Mouse (Mus musculus) intestine, embryonic 15.5 days (tissue): ENCODE data around the gene Ccdc33. TPM values are rescaled to one million over a fixed set of nuclear protein-coding genes. Genes with fewer than 3 reads are reported as not detected.

Experiments used
- ATAC-seq: fragments of 200-750 bp; cut with Nextera tagmentation; 2 replicates; pipeline ENCODE4 v1.8.0; 2017; ENCODE audit warnings: moderate TSS enrichment, moderate library complexity
- H3K27ac ChIP-seq: fragments of 300-500 bp; sonication (generic); 2 replicates; pipeline ENCODE4 v1.5.1; 2015; ENCODE audit warnings: mild to moderate bottlenecking, inconsistent platforms
- H3K27me3 ChIP-seq: fragments of 300-500 bp; sonication (generic); replicated peaks from 2 replicates; pipeline ENCODE4 v1.6.1; 2015; ENCODE audit warnings: inconsistent platforms
- H3K36me3 ChIP-seq: fragments of 300-500 bp; sonication (generic); 2 replicates; pipeline ENCODE4 v1.6.1; 2015; ENCODE audit warnings: inconsistent platforms
- H3K4me1 ChIP-seq: fragments of 300-500 bp; sonication (generic); replicated peaks from 2 replicates; pipeline ENCODE4 v1.6.1; 2015; ENCODE audit warnings: inconsistent platforms
- H3K4me2 ChIP-seq: fragments of 300-500 bp; sonication (generic); replicated peaks from 2 replicates; pipeline ENCODE4 v1.6.1; 2015; ENCODE audit warnings: mild to moderate bottlenecking, inconsistent platforms
- H3K4me3 ChIP-seq: fragments of 300-500 bp; sonication (generic); replicated peaks from 2 replicates; pipeline ENCODE4 v1.5.1; 2015; ENCODE audit warnings: inconsistent platforms
- H3K9ac ChIP-seq: fragments of 300-500 bp; sonication (generic); 2 replicates; pipeline ENCODE4 v1.6.1; 2015; ENCODE audit warnings: inconsistent platforms
- H3K9me3 ChIP-seq: fragments of 300-500 bp; sonication (generic); 2 replicates; pipeline ENCODE4 v1.6.1; 2016; ENCODE audit warnings: inconsistent platforms
- WGBS: fragments of 180-500 bp; shearing (Covaris S2); methylation state at CpG from one replicate; pipeline ENCODE4 v1.1.7; 2015; 5-methylcytosine and 5-hydroxymethylcytosine counted together
- polyA plus RNA-seq: library from polyadenylated mRNA; unstranded; fragments of >200 nt; fragmentation: Nextera tagmentation; extraction: Ambion mirVana; gene quantifications from 2 replicates; pipeline ENCODE4 v1.2.1, GENCODE M21; 2015

Ccdc33 gene
- polyA plus RNA-seq, 1 experiment from 2014 or later = 0.09 TPM

DNA sequence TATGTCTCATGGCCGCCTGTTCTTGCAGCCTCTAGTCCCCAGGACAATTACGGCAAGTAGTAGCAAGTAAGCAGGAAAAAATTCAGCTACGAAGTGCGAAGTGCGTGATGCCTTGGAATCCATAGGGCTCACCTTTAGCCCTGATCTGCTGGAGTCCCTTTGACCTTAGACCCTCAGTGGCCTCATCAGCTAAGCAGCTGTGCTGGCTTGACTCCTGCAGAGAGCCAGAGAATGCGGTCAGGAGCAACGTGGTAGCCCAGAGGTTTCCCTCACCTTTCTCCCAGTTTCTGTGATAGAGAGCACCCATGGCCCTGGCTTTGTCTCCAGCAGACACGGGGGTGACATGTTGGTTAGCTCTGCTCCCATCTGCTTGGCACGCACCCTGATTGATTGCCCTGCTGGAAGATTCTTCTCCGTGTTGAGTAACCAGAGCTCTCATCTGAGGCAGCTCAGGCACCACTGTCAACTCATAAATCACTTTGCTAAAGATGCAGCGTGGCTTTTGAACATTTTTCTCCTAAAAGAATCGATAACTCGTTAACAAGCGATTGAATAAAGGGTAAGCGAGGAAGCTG is 12.9 kb downstream of the Ccdc33 start:
- no peak overlapping the region for H3K4me3 ChIP-seq
- H3K9ac ChIP-seq = no peak overlapping the region
- H3K9me3 ChIP-seq = no peaks in the 10 kb centered on the region
- no peak overlapping the region for H3K27ac ChIP-seq
- peaks cover 4% of the 10 kb centered on the region; the same call in 1 of the 2 replicates for H3K4me1 ChIP-seq
- H3K4me2 ChIP-seq = no peak overlapping the region
- 0 out of 2 replicates have a peak, but pooled peaks cover 2% of the 10 kb centered on the region for H3K27me3 ChIP-seq
- ATAC-seq = no peak
- WGBS = 41% methylated on average over 15 of the region's 15 CpGs
- no peaks in the 10 kb centered on the region for H3K36me3 ChIP-seq

DNA sequence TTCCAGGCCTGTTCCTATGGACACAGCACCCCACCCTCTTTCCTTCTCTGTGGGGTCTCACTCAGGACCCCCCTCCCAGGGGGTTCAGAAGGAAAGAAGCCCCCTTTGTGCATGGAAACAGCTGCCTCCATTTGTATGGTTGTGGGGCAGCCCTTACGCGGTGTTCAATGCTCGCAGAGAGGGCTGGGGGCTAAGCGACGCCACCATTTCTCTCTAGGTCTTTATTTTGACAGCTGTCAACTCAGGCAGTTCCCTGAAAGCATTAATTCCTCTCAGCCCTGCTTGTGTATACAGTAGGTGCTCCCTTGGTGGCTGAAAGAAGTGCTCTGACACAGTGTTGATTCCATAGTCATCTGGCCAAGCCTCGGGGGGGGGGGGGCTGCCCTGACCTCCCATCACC is 15.0 kb downstream of the Ccdc33 start:
- 0 out of 2 replicates have a peak, but pooled peaks cover 2% of the 10 kb centered on the region for H3K27me3 ChIP-seq
- no peaks in the 10 kb centered on the region for H3K36me3 ChIP-seq
- H3K9ac ChIP-seq = no peak overlapping the region
- no peak overlapping the region for H3K4me3 ChIP-seq
- 75% methylated on average over 6 of the region's 6 CpGs for WGBS
- ATAC-seq = no peak
- no peak overlapping the region for H3K27ac ChIP-seq
- peaks cover 4% of the 10 kb centered on the region; the same call in 1 of the 2 replicates for H3K4me1 ChIP-seq
- no peak overlapping the region for H3K4me2 ChIP-seq
- H3K9me3 ChIP-seq = no peaks in the 10 kb centered on the region

DNA sequence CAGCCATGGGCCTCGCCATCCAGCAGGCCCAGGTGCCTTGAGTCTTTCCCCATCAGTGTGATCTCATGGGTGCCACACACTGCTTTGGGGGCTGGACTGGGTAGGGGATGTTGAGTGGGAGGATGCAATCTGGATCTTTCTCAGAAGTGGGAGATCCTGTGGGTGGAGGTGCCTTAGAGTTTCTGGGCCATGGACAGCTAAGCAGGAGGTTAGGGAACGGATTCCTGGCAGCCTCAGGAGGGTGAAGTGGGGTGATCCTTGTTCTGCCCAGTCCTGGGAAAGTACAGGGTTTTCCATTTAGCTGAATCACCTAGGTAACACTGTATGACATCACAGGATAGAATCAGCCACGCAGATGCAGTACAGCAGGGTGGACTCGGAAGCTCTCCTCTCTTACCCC is 16.6 kb downstream of the Ccdc33 start:
- Histone ChIP-seq H3K36me3 (no peaks in the 10 kb centered on the region), H3K27me3 (0 out of 2 replicates have a peak, but pooled peaks cover 2% of the 10 kb centered on the region), H3K9ac (no peak overlapping the region), H3K27ac (no peak overlapping the region), H3K4me2 (no peak overlapping the region), H3K4me3 (no peak overlapping the region), H3K9me3 (no peaks in the 10 kb centered on the region), H3K4me1 (no peaks in the 10 kb centered on the region; the same call in 1 of the 2 replicates)
- WGBS = 77% methylated on average over 4 of the region's 4 CpGs
- no peak for ATAC-seq

- H3K27ac ChIP-seq = no peak overlapping the region
- H3K4me2 ChIP-seq = no peak overlapping the region
- 72% methylated on average over 5 of the region's 5 CpGs for WGBS
Measured at GRCm38 (mm10) chr9:58099836-58100565, 18.6 kb downstream of the Ccdc33 start.

GRCm38 (mm10) chr9:58096629-58097301 is 21.9 kb downstream of the Ccdc33 start:
- H3K4me1 ChIP-seq = peaks cover 6% of the 10 kb centered on the region; the same call in 1 of the 2 replicates
- H3K27me3 ChIP-seq = no peaks in the 10 kb centered on the region
- 68% methylated on average over 5 of the region's 5 CpGs for WGBS
- H3K27ac ChIP-seq = 0 out of 2 replicates have a peak overlapping the region, but pooled peaks have one; percentile 0
- no peaks in the 10 kb centered on the region for H3K9me3 ChIP-seq
- H3K4me2 ChIP-seq = no peak overlapping the region
- H3K9ac ChIP-seq = no peak overlapping the region
- ATAC-seq = no peak
- H3K4me3 ChIP-seq = no peak overlapping the region
- H3K36me3 ChIP-seq = no peaks in the 10 kb centered on the region

More at GRCm38 (mm10) chr9:58099836-58100565, 18.6 kb downstream of the Ccdc33 start:
- 0 out of 2 replicates have a peak, but pooled peaks cover 2% of the 10 kb centered on the region for H3K27me3 ChIP-seq
- H3K9ac ChIP-seq = no peak overlapping the region
- no peaks in the 10 kb centered on the region for H3K36me3 ChIP-seq
- no peak overlapping the region for H3K4me3 ChIP-seq
- no peaks in the 10 kb centered on the region for H3K9me3 ChIP-seq
- no peaks in the 10 kb centered on the region; the same call in 1 of the 2 replicates for H3K4me1 ChIP-seq
- ATAC-seq = no peak; the same call in 1 of the 2 replicates

- Histone ChIP-seq H3K9ac (no peak overlapping the region), H3K36me3 (no peaks in the 10 kb centered on the region), H3K4me1 (peaks cover 6% of the 10 kb centered on the region; the same call in 1 of the 2 replicates), H3K4me3 (no peak overlapping the region), H3K4me2 (no peak overlapping the region), H3K27ac (peak overlapping the region; percentile 24; the same call in 1 of the 2 replicates), H3K27me3 (no peaks in the 10 kb centered on the region), H3K9me3 (no peaks in the 10 kb centered on the region)
- WGBS = 51% methylated on average over 6 of the region's 6 CpGs
- ATAC-seq = no peak
Measured at GRCm38 (mm10) chr9:58095977-58096376, 22.6 kb downstream of the Ccdc33 start.

GRCm38 (mm10) chr9:58093776-58094175 is 24.8 kb downstream of the Ccdc33 start:
- Histone ChIP-seq H3K4me3 (no peak overlapping the region), H3K27ac (no peak overlapping the region), H3K27me3 (no peaks in the 10 kb centered on the region), H3K9ac (no peak overlapping the region), H3K4me1 (peaks cover 6% of the 10 kb centered on the region; the same call in 1 of the 2 replicates), H3K36me3 (no peaks in the 10 kb centered on the region), H3K4me2 (no peak overlapping the region), H3K9me3 (no peaks in the 10 kb centered on the region)
- no peak for ATAC-seq
- 77% methylated on average over 3 of the region's 3 CpGs for WGBS

DNA sequence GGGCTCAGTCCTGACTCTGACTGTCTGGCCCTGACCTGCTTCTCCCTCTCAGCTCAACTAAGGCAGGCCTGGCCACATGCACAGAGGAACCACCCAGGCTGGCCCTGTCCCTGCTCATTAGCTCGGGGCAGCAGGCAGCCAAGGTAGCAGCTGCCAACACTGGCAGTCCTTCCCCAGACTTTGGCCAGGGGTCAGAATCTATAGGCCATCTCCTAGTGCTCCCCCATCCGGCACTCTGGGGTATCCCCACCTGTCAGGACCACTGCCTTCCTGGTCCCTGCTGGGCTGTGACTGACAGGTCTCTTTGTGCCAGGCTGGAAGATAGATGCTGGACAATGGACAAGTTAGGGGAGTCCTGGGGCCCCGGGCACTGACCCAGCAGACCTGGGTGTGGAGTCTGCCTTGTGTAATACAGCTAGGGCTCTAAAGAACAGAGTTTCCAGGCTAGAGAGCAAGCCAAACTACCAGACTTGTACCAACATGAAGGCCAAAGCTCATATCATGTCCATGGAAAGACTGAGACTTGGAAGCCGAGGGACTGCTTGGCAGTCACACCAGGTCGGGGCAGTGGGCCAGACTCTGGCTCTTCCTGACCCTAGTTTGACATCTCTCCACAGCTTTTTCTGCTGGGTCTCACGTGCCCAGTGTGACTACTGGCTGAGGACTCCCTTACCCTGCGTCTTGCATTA is 25.9 kb downstream of the Ccdc33 start:
- no peak overlapping the region for H3K4me3 ChIP-seq
- no peaks in the 10 kb centered on the region for H3K9me3 ChIP-seq
- H3K4me1 ChIP-seq = peaks cover 6% of the 10 kb centered on the region; the same call in 1 of the 2 replicates
- no peaks in the 10 kb centered on the region for H3K36me3 ChIP-seq
- no peaks in the 10 kb centered on the region for H3K27me3 ChIP-seq
- no peak for ATAC-seq
- 73% methylated on average over 7 of the region's 7 CpGs for WGBS
- H3K27ac ChIP-seq = no peak overlapping the region
- no peak overlapping the region for H3K9ac ChIP-seq
- H3K4me2 ChIP-seq = no peak overlapping the region

DNA sequence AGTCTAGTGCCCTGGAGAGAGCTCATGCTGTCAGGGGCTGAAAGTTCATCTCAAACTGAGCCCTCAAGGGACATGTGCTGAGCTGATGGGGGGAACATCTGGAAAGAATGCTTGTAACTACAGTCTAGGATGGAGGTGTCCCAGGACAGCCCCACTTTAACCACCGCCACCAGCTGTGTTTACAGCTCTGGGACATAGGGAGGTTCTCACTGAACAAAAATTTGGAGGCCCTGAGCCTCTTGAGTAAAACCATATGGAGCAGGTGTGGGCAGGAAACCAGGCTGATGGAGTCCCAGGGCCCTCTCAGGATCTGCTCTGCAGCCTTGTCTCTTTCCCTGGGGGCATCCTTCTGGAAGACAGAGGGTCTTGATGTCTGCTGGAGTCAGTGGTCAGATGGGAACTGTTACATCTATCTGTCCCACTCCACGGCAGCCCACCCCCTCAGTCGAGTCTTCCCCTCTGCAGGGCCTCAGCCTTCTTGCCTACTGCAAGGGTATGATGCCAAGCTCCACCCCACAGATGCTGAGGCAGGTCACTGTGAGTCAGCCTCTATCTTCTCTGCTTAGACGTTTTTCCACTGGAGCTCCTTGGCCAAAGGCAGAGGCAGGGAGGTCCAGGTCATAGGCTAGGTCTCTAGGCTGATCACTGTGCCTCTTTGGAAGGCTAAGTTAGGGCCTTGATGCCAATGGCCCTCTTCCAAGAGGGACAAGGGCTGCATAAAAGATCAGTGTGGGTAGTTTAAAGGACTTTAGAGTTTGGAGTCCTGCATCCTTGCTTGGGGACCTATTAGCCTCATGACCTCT is 26.8 kb downstream of the Ccdc33 start:
- no peak overlapping the region for H3K9ac ChIP-seq
- 36% methylated on average over 4 of the region's 4 CpGs for WGBS

GRCm38 (mm10) chr9:58087277-58087998 is 31.2 kb downstream of the Ccdc33 start:
- H3K27me3 ChIP-seq = peaks cover 4% of the 10 kb centered on the region; the same call in 1 of the 2 replicates
- H3K4me2 ChIP-seq = no peak overlapping the region
- H3K27ac ChIP-seq = no peak overlapping the region
- no peaks in the 10 kb centered on the region for H3K9me3 ChIP-seq
- H3K4me1 ChIP-seq = peaks cover 18% of the 10 kb centered on the region
- H3K9ac ChIP-seq = no peak overlapping the region
- H3K4me3 ChIP-seq = no peak overlapping the region
- WGBS = 68% methylated on average over 7 of the region's 7 CpGs
- no peak for ATAC-seq
- no peaks in the 10 kb centered on the region for H3K36me3 ChIP-seq

More for the DNA sequence above, 26.8 kb downstream of the Ccdc33 start:
- Histone ChIP-seq H3K36me3 (no peaks in the 10 kb centered on the region), H3K9me3 (no peaks in the 10 kb centered on the region), H3K27ac (no peak overlapping the region), H3K4me2 (no peak overlapping the region), H3K27me3 (no peaks in the 10 kb centered on the region), H3K4me1 (peaks cover 6% of the 10 kb centered on the region; the same call in 1 of the 2 replicates), H3K4me3 (no peak overlapping the region)
- ATAC-seq = peak; percentile 20; the same call in 1 of the 2 replicates

DNA sequence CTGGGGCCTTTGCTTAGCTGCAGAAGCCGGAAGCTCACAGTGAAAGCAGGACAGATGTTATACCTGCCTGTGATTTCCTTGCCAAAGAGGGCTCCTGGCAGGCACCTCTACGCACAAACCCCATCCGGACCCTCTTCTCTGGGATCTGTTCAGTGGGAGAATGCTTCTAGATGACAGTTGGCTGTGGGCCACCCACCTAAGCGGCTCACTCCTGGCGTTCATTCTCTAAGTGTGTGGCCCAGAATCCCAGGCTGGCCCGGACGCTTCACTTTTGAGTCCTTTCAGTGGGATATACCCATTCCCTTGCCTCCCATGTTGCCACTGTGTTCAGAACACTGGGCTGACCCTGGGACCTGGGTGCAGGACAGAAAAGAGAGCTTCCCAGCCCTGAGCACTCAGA is 31.8 kb downstream of the Ccdc33 start:
- H3K4me3 ChIP-seq = no peak overlapping the region
- ATAC-seq = no peak
- H3K4me2 ChIP-seq = no peak overlapping the region
- WGBS = 53% methylated on average over 7 of the region's 7 CpGs
- peaks cover 14% of the 10 kb centered on the region for H3K4me1 ChIP-seq
- H3K9ac ChIP-seq = no peak overlapping the region
- H3K9me3 ChIP-seq = no peaks in the 10 kb centered on the region
- peaks cover 4% of the 10 kb centered on the region; the same call in 1 of the 2 replicates for H3K27me3 ChIP-seq
- no peaks in the 10 kb centered on the region for H3K36me3 ChIP-seq
- no peak overlapping the region for H3K27ac ChIP-seq
